In genomic region chr10:118804574-118804973, GRCm38 (mm10) we compare ENCODE assay signal across 9 mouse cellular contexts.
A peak's percentile ranks its signal among the peaks of the same experiment; 100 is the strongest.
DNase-seq lines count a peak whose midpoint lies in the region; ATAC-seq and TF ChIP-seq lines count a peak whose summit lies in the region.
"Had no signal": no experiment of that assay in that cellular context is flagged by ENCODE, and none has a peak within 500 bp of the region (broad histone marks: within the 10 kb centered on the region; RNA-seq: fewer than 3 reads in every experiment).

No protein-coding gene starts in this region.

- H3K4me1 ChIP-seq in intestine, postnatal 0 days (replicated peaks; ENCODE audit: control insufficient read depth, insufficient read depth, low read length) = peaks cover 9% of the 10 kb centered on the region; the same call in 1 of the 2 replicates
- peaks cover 8% of the 10 kb centered on the region; the same call in 1 of the 2 replicates for H3K4me1 ChIP-seq in lung, embryonic 14.5 days (ENCODE audit: insufficient read depth)
- H3K4me1 ChIP-seq in stomach, embryonic 16.5 days (ENCODE audit: control insufficient read depth, insufficient read depth, low read length) = 0 out of 2 replicates have a peak, but pooled peaks cover 6% of the 10 kb centered on the region
- peaks cover 6% of the 10 kb centered on the region; the same call in 1 of the 2 replicates for H3K4me1 ChIP-seq in thymus, adult 2 months (replicated peaks; ENCODE audit: control insufficient read depth, insufficient read depth, low read length)
- H3K4me1 ChIP-seq in hindbrain, embryonic 14.5 days (replicated peaks; ENCODE audit: control insufficient read depth, insufficient read depth, low read length) = no peaks in the 10 kb centered on the region
- H3K4me1 ChIP-seq: neural tube, embryonic 13.5 days had no signal

- H3K27me3 ChIP-seq in intestine, postnatal 0 days (replicated peaks; ENCODE audit: control insufficient read depth, insufficient read depth, low read length) = no peaks in the 10 kb centered on the region
- H3K27me3 ChIP-seq in lung, embryonic 14.5 days (ENCODE audit: insufficient read depth, low read length) = no peaks in the 10 kb centered on the region
- no peaks in the 10 kb centered on the region for H3K27me3 ChIP-seq in stomach, embryonic 16.5 days (ENCODE audit: control insufficient read depth, insufficient read depth, low read length)
- H3K27me3 ChIP-seq in thymus, adult 2 months (ENCODE audit: control insufficient read depth, insufficient read depth, low read length) = no peaks in the 10 kb centered on the region
- H3K27me3 ChIP-seq in hindbrain, embryonic 14.5 days (ENCODE audit: control insufficient read depth, insufficient read depth, low read length) = no peaks in the 10 kb centered on the region
- H3K27me3 ChIP-seq: neural tube, embryonic 13.5 days had no signal

- TF ChIP-seq POLR2A in thymus, adult 2 months (IDR thresholded peaks at IDR 0.05; ENCODE audit: control insufficient read depth, extremely low read depth, insufficient read depth, low read length, poor library complexity) = no peak

- no peaks in the 10 kb centered on the region for H3K9me3 ChIP-seq in intestine, postnatal 0 days (ENCODE audit: control insufficient read depth)
- no peaks in the 10 kb centered on the region for H3K9me3 ChIP-seq in lung, embryonic 14.5 days (ENCODE audit: low read depth, low read length)
- no peaks in the 10 kb centered on the region for H3K9me3 ChIP-seq in stomach, embryonic 16.5 days (replicated peaks; ENCODE audit: control insufficient read depth, low read length)
- H3K9me3 ChIP-seq in hindbrain, embryonic 14.5 days (ENCODE audit: control insufficient read depth, low read length) = no peaks in the 10 kb centered on the region
- H3K9me3 ChIP-seq: neural tube, embryonic 13.5 days had no signal

- peak overlapping the region; percentile 90 for H3K27ac ChIP-seq in intestine, postnatal 0 days (ENCODE audit: low read depth, low read length)
- no peak overlapping the region for H3K27ac ChIP-seq in lung, embryonic 14.5 days (ENCODE audit: low read depth)
- peak overlapping the region; percentile 83 for H3K27ac ChIP-seq in stomach, embryonic 16.5 days (ENCODE audit: low read length)
- H3K27ac ChIP-seq in thymus, adult 2 months (ENCODE audit: control insufficient read depth, insufficient read depth, low read length) = no peak overlapping the region
- H3K27ac ChIP-seq in hindbrain, embryonic 14.5 days = no peak overlapping the region
- H3K27ac ChIP-seq: neural tube, embryonic 13.5 days had no signal

- 20% methylated on average over 5 of the region's 5 CpGs for WGBS in intestine, postnatal 0 days
- 23% methylated on average over 5 of the region's 5 CpGs for WGBS in lung, embryonic 14.5 days
- WGBS in stomach, embryonic 16.5 days = 26% methylated on average over 5 of the region's 5 CpGs
- WGBS in thymus, adult 2 months = 14% methylated on average over 5 of the region's 5 CpGs
- WGBS in hindbrain, embryonic 14.5 days = 62% methylated on average over 5 of the region's 5 CpGs

- peak overlapping the region; percentile 15; the same call in 1 of the 2 replicates for H3K4me3 ChIP-seq in intestine, postnatal 0 days (ENCODE audit: low read depth, low read length)
- no peak overlapping the region for H3K4me3 ChIP-seq in lung, embryonic 14.5 days (ENCODE audit: low read depth, low read length)
- H3K4me3 ChIP-seq in stomach, embryonic 16.5 days (replicated peaks; ENCODE audit: low read length) = peak overlapping the region; percentile 5; the same call in 1 of the 2 replicates
- no peak overlapping the region for H3K4me3 ChIP-seq in thymus, adult 2 months (ENCODE audit: control insufficient read depth, insufficient read depth, low read length)
- H3K4me3 ChIP-seq in hindbrain, embryonic 14.5 days (replicated peaks; ENCODE audit: low read length) = no peak overlapping the region
- H3K4me3 ChIP-seq: neural tube, embryonic 13.5 days had no signal

- peak overlapping the region; percentile 45 for H3K9ac ChIP-seq in intestine, postnatal 0 days (ENCODE audit: low read depth, low read length)
- no peak overlapping the region for H3K9ac ChIP-seq in lung, embryonic 14.5 days
- no peak overlapping the region for H3K9ac ChIP-seq in stomach, embryonic 16.5 days (ENCODE audit: low read length)
- H3K9ac ChIP-seq in hindbrain, embryonic 14.5 days = no peak overlapping the region
- H3K9ac ChIP-seq: neural tube, embryonic 13.5 days had no signal

- ATAC-seq in intestine, postnatal 0 days = peak; percentile 99
- ATAC-seq in lung, embryonic 14.5 days (ENCODE audit: insufficient read depth) = peak; percentile 76; the same call in 1 of the 2 replicates
- peak; percentile 96 for ATAC-seq in stomach, embryonic 16.5 days (ENCODE audit: insufficient read depth, low FRiP score)
- ATAC-seq in hindbrain, embryonic 14.5 days (ENCODE audit: low FRiP score) = no peak

- no peak for TF ChIP-seq CTCF in intestine, postnatal 0 days (IDR thresholded peaks at IDR 0.05; ENCODE audit: low read depth)
- no peak for TF ChIP-seq CTCF in lung, embryonic 14.5 days (IDR thresholded peaks at IDR 0.05; ENCODE audit: low read depth)
- TF ChIP-seq CTCF in thymus, adult 2 months (IDR thresholded peaks at IDR 0.05; ENCODE audit: borderline replicate concordance, control insufficient read depth, extremely low read depth, insufficient read depth, low read length, poor library complexity) = no peak

- peak overlapping the region; percentile 59 for H3K4me2 ChIP-seq in intestine, postnatal 0 days (replicated peaks; ENCODE audit: low read depth)
- no peak overlapping the region for H3K4me2 ChIP-seq in lung, embryonic 14.5 days
- peak overlapping the region; percentile 34 for H3K4me2 ChIP-seq in stomach, embryonic 16.5 days (ENCODE audit: low read depth, low read length)
- no peak overlapping the region for H3K4me2 ChIP-seq in hindbrain, embryonic 14.5 days (replicated peaks)
- H3K4me2 ChIP-seq: neural tube, embryonic 13.5 days had no signal

- H3K36me3 ChIP-seq in intestine, postnatal 0 days (ENCODE audit: control insufficient read depth, insufficient read depth) = no peaks in the 10 kb centered on the region
- no peaks in the 10 kb centered on the region for H3K36me3 ChIP-seq in lung, embryonic 14.5 days (ENCODE audit: insufficient read depth)
- no peaks in the 10 kb centered on the region for H3K36me3 ChIP-seq in stomach, embryonic 16.5 days (ENCODE audit: control insufficient read depth, insufficient read depth, low read length)
- H3K36me3 ChIP-seq in thymus, adult 2 months (ENCODE audit: control insufficient read depth, insufficient read depth, low read length) = no peaks in the 10 kb centered on the region
- H3K36me3 ChIP-seq in hindbrain, embryonic 14.5 days (replicated peaks; ENCODE audit: control insufficient read depth, insufficient read depth) = no peaks in the 10 kb centered on the region
- H3K36me3 ChIP-seq: neural tube, embryonic 13.5 days had no signal

- DNase-seq in left cerebral cortex, adult 11 months (ENCODE audit: low spot score) = peak; percentile 10
- DNase-seq in left cerebral cortex, adult 9 months (ENCODE audit: low spot score in 2 of 2) = no peak
- DNase-seq in lung, embryonic 14.5 days = peak; percentile 57
- DNase-seq in adipocyte (ENCODE audit: low spot score) = no peak
- no peak for DNase-seq in thymus, adult 2 months
- no peak for DNase-seq in hindbrain, embryonic 14.5 days (ENCODE audit: low spot score)

Comparison
In these comparisons a context has a peak if more than half of its experiments do, and no peak if none do; other contexts are left out.
1. DNase-seq: peak in left cerebral cortex, adult 11 months (single experiment) and lung, embryonic 14.5 days (single experiment); none in left cerebral cortex, adult 9 months (0 of 2), adipocyte (single experiment), thymus, adult 2 months (single experiment) and hindbrain, embryonic 14.5 days (single experiment).
2. H3K27ac ChIP-seq: peak in intestine, postnatal 0 days (single experiment) and stomach, embryonic 16.5 days (single experiment); none in lung, embryonic 14.5 days (single experiment), thymus, adult 2 months (single experiment) and hindbrain, embryonic 14.5 days (single experiment).
3. H3K4me2 ChIP-seq: peak in intestine, postnatal 0 days (single experiment) and stomach, embryonic 16.5 days (single experiment); none in lung, embryonic 14.5 days (single experiment) and hindbrain, embryonic 14.5 days (single experiment).
4. H3K4me3 ChIP-seq: peak in intestine, postnatal 0 days (single experiment) and stomach, embryonic 16.5 days (single experiment); none in lung, embryonic 14.5 days (single experiment), thymus, adult 2 months (single experiment) and hindbrain, embryonic 14.5 days (single experiment).